Mouse (Mus musculus): Measurements from ENCODE around the gene Dnajc7. TPM values are rescaled to one million over a fixed set of nuclear protein-coding genes. Genes with fewer than 3 reads are reported as not detected.
"Not testable (repeated sequence)": the region's sequence is repeated elsewhere in the genome, so short reads cannot be mapped to it uniquely, and the experiment has no call there.

The Dnajc7 gene
- 207 and 213 TPM in 2 replicates for polyA plus RNA-seq (2016; fragmentation: Nextera tagmentation; extraction: Ambion mirVana)

- H3K27ac ChIP-seq (ENCODE audit: poor library complexity, severe bottlenecking), result peak within 1 kb of the TSS; percentile 95
- peak within 1 kb of the TSS; percentile 83 for H3K4me2 ChIP-seq
- H3K27me3 ChIP-seq (replicated peaks), result no peaks in the 10 kb centered on the region
- H3K4me3 ChIP-seq, result peak within 1 kb of the TSS; percentile 84
- peak within 1 kb of the TSS; percentile 90 for H3K9ac ChIP-seq
- 8% methylated on average over 11 of the region's 11 CpGs for WGBS
- H3K9me3 ChIP-seq (replicated peaks), result no peaks in the 10 kb centered on the region
- H3K4me1 ChIP-seq (replicated peaks), result peaks cover 33% of the 10 kb centered on the region
- ATAC-seq (ENCODE audit: insufficient number of reproducible peaks, low FRiP score), result 0 out of 2 replicates have a peak, but pooled peaks have one; percentile 1
- peaks cover 8% of the 10 kb centered on the region for H3K36me3 ChIP-seq
These were observed at the start of gene Dnajc7 for GRCm38 (mm10) chr11:100619982-100620381. Gene Dnajc7, minus strand, starts transcription at chr11:100620168.

- no peak for ATAC-seq (ENCODE audit: insufficient number of reproducible peaks, low FRiP score)
- H3K27me3 ChIP-seq (replicated peaks), result no peaks in the 10 kb centered on the region
- no peak overlapping the region for H3K9ac ChIP-seq
- 65% methylated on average over 10 of the region's 10 CpGs for WGBS
- no peaks in the 10 kb centered on the region for H3K36me3 ChIP-seq
- no peak overlapping the region for H3K27ac ChIP-seq (ENCODE audit: poor library complexity, severe bottlenecking)
- no peak overlapping the region for H3K4me3 ChIP-seq
- no peak overlapping the region for H3K4me2 ChIP-seq
- H3K4me1 ChIP-seq (replicated peaks), result peaks cover 19% of the 10 kb centered on the region
- no peaks in the 10 kb centered on the region for H3K9me3 ChIP-seq (replicated peaks)
These were observed 39.8 kb upstream of the Dnajc7 start for GRCm38 (mm10) chr11:100659806-100660205.

- WGBS, result 9% methylated on average over 6 of the region's 6 CpGs
- no peak overlapping the region for H3K27ac ChIP-seq (ENCODE audit: poor library complexity, severe bottlenecking)
- H3K9me3 ChIP-seq (replicated peaks), result no peaks in the 10 kb centered on the region
- H3K4me2 ChIP-seq, result peak overlapping the region; percentile 48
- no peaks in the 10 kb centered on the region for H3K36me3 ChIP-seq
- peaks cover 9% of the 10 kb centered on the region for H3K27me3 ChIP-seq (replicated peaks)
- ATAC-seq (ENCODE audit: insufficient number of reproducible peaks, low FRiP score), result no peak
- H3K9ac ChIP-seq, result peak overlapping the region; percentile 35; the same call in 1 of the 2 replicates
- H3K4me1 ChIP-seq (replicated peaks), result peaks cover 22% of the 10 kb centered on the region
- H3K4me3 ChIP-seq, result no peak overlapping the region
These were observed 36.5 kb upstream of the Dnajc7 start for GRCm38 (mm10) chr11:100656458-100656857.

GRCm38 (mm10) chr11:100655589-100655988, 35.6 kb upstream of the Dnajc7 start:
- peaks cover 22% of the 10 kb centered on the region for H3K4me1 ChIP-seq (replicated peaks)
- H3K36me3 ChIP-seq; H3K9me3 ChIP-seq (replicated peaks); H3K27ac ChIP-seq (ENCODE audit: poor library complexity, severe bottlenecking); H3K4me2 ChIP-seq; H3K4me3 ChIP-seq; ATAC-seq (ENCODE audit: insufficient number of reproducible peaks, low FRiP score); H3K9ac ChIP-seq: not testable (repeated sequence)
- H3K27me3 ChIP-seq (replicated peaks), result peaks cover 18% of the 10 kb centered on the region
- 59% methylated on average over 3 of the region's 3 CpGs for WGBS

GRCm38 (mm10) chr11:100651748-100652147, 31.8 kb upstream of the Dnajc7 start:
- no peak overlapping the region for H3K4me2 ChIP-seq
- no peaks in the 10 kb centered on the region for H3K9me3 ChIP-seq (replicated peaks)
- no peaks in the 10 kb centered on the region for H3K36me3 ChIP-seq
- H3K4me1 ChIP-seq (replicated peaks), result peaks cover 12% of the 10 kb centered on the region
- peaks cover 43% of the 10 kb centered on the region for H3K27me3 ChIP-seq (replicated peaks)
- H3K27ac ChIP-seq (ENCODE audit: poor library complexity, severe bottlenecking), result no peak overlapping the region
- ATAC-seq (ENCODE audit: insufficient number of reproducible peaks, low FRiP score), result no peak
- no peak overlapping the region for H3K9ac ChIP-seq
- no peak overlapping the region for H3K4me3 ChIP-seq
- 12% methylated on average over 3 of the region's 3 CpGs for WGBS

GRCm38 (mm10) chr11:100651205-100651604, 31.2 kb upstream of the Dnajc7 start:
- Histone ChIP-seq H3K9ac (no peak overlapping the region), H3K27me3 (replicated peaks) (peaks cover 43% of the 10 kb centered on the region), H3K4me3 (no peak overlapping the region), H3K36me3 (no peaks in the 10 kb centered on the region), H3K4me2 (no peak overlapping the region), H3K27ac (ENCODE audit: poor library complexity, severe bottlenecking) (no peak overlapping the region), H3K4me1 (replicated peaks) (peaks cover 7% of the 10 kb centered on the region), H3K9me3 (replicated peaks) (no peaks in the 10 kb centered on the region)
- ATAC-seq (ENCODE audit: insufficient number of reproducible peaks, low FRiP score), result no peak
- 18% methylated on average over 8 of the region's 8 CpGs for WGBS

- H3K27me3 ChIP-seq (replicated peaks), result peaks cover 52% of the 10 kb centered on the region
- 81% methylated on average over 8 of the region's 8 CpGs for WGBS
These were observed 28.4 kb upstream of the Dnajc7 start for GRCm38 (mm10) chr11:100648405-100648804.

GRCm38 (mm10) chr11:100646265-100646664, 26.3 kb upstream of the Dnajc7 start:
- Histone ChIP-seq H3K9ac (no peak overlapping the region), H3K4me1 (replicated peaks) (no peaks in the 10 kb centered on the region), H3K4me2 (no peak overlapping the region), H3K9me3 (replicated peaks) (no peaks in the 10 kb centered on the region), H3K27me3 (replicated peaks) (peaks cover 56% of the 10 kb centered on the region), H3K27ac (ENCODE audit: poor library complexity, severe bottlenecking) (no peak overlapping the region), H3K4me3 (no peak overlapping the region), H3K36me3 (no peaks in the 10 kb centered on the region)
- WGBS, result 7% methylated on average over 1 of the region's 1 CpGs
- no peak for ATAC-seq (ENCODE audit: insufficient number of reproducible peaks, low FRiP score)

More at GRCm38 (mm10) chr11:100648405-100648804, 28.4 kb upstream of the Dnajc7 start:
- no peak overlapping the region for H3K27ac ChIP-seq (ENCODE audit: poor library complexity, severe bottlenecking)
- no peaks in the 10 kb centered on the region for H3K36me3 ChIP-seq
- ATAC-seq (ENCODE audit: insufficient number of reproducible peaks, low FRiP score), result no peak
- no peak overlapping the region for H3K4me3 ChIP-seq
- no peak overlapping the region for H3K9ac ChIP-seq
- peaks cover 3% of the 10 kb centered on the region; the same call in 1 of the 2 replicates for H3K4me1 ChIP-seq (replicated peaks)
- H3K4me2 ChIP-seq, result no peak overlapping the region
- H3K9me3 ChIP-seq (replicated peaks), result no peaks in the 10 kb centered on the region

- H3K4me2 ChIP-seq, result no peak overlapping the region
- no peak overlapping the region for H3K9ac ChIP-seq
- H3K4me1 ChIP-seq (replicated peaks), result peaks cover 6% of the 10 kb centered on the region
- no peak for ATAC-seq (ENCODE audit: insufficient number of reproducible peaks, low FRiP score)
- no peaks in the 10 kb centered on the region for H3K36me3 ChIP-seq
- H3K27ac ChIP-seq (ENCODE audit: poor library complexity, severe bottlenecking), result no peak overlapping the region
- WGBS, result 63% methylated on average over 15 of the region's 15 CpGs
- H3K9me3 ChIP-seq (replicated peaks), result no peaks in the 10 kb centered on the region
- H3K27me3 ChIP-seq (replicated peaks), result peaks cover 58% of the 10 kb centered on the region
- H3K4me3 ChIP-seq, result no peak overlapping the region
These were observed 23.9 kb upstream of the Dnajc7 start for GRCm38 (mm10) chr11:100643612-100644575.

GRCm38 (mm10) chr11:100640159-100640906, 20.4 kb upstream of the Dnajc7 start:
- Histone ChIP-seq H3K4me3 (peak overlapping the region; percentile 41), H3K4me1 (replicated peaks) (peaks cover 6% of the 10 kb centered on the region), H3K27me3 (replicated peaks) (peaks cover 68% of the 10 kb centered on the region), H3K4me2 (peak overlapping the region; percentile 80), H3K36me3 (no peaks in the 10 kb centered on the region), H3K9me3 (replicated peaks) (no peaks in the 10 kb centered on the region), H3K27ac (ENCODE audit: poor library complexity, severe bottlenecking) (no peak overlapping the region), H3K9ac (peak overlapping the region; percentile 51; the same call in 1 of the 2 replicates)
- WGBS, result 8% methylated on average over 52 of the region's 52 CpGs
- no peak for ATAC-seq (ENCODE audit: insufficient number of reproducible peaks, low FRiP score)

GRCm38 (mm10) chr11:100634530-100634929, 14.6 kb upstream of the Dnajc7 start:
- 62% methylated on average over 7 of the region's 7 CpGs for WGBS
- no peak for ATAC-seq (ENCODE audit: insufficient number of reproducible peaks, low FRiP score)
- no peak overlapping the region for H3K4me2 ChIP-seq
- H3K9ac ChIP-seq, result no peak overlapping the region
- H3K36me3 ChIP-seq, result no peaks in the 10 kb centered on the region
- no peak overlapping the region for H3K4me3 ChIP-seq
- H3K9me3 ChIP-seq (replicated peaks), result no peaks in the 10 kb centered on the region
- H3K27ac ChIP-seq (ENCODE audit: poor library complexity, severe bottlenecking), result no peak overlapping the region
- peaks cover 55% of the 10 kb centered on the region for H3K27me3 ChIP-seq (replicated peaks)
- H3K4me1 ChIP-seq (replicated peaks), result no peaks in the 10 kb centered on the region

All from heart, embryonic 12.5 days (tissue).